Mouse (Mus musculus): Measurements from ENCODE around the gene Pxt1.

- TF ChIP-seq CTCF (IDR thresholded peaks at IDR 0.05; ENCODE audit: low read depth), result no peak
- no peak for TF ChIP-seq EP300 (IDR thresholded peaks at IDR 0.05; ENCODE audit: low read depth)
Observed at GRCm38 (mm10) chr17:28936133-28936532, 7.5 kb downstream of the Pxt1 start.

Measured in heart, postnatal 0 days (tissue).